Mouse (Mus musculus) embryonic facial prominence, embryonic 11.5 days (tissue): ENCODE results near the gene Dusp11. TPM values are rescaled to one million over a fixed set of nuclear protein-coding genes. Genes with fewer than 3 reads are reported as not detected.
"Not testable (repeated sequence)": the region's sequence is repeated elsewhere in the genome, so short reads cannot be mapped to it uniquely, and the experiment has no call there.

Source experiments
- ATAC-seq: fragments of 200-750 bp; cut with Nextera tagmentation; replicated peaks from 2 replicates; pipeline ENCODE4 v1.8.0; 2017; ENCODE audit warnings: low read depth; ENCODE audit not compliant: insufficient number of reproducible peaks, low FRiP score, low TSS enrichment
- DNase-seq: peaks from one replicate; pipeline ENCODE4 v3.0.0-alpha.2; 2015; ENCODE audit warnings: low spot score
- H3K27ac ChIP-seq: fragments of 300-500 bp; sonication (generic); replicated peaks from 2 replicates; pipeline ENCODE4 v1.5.1; 2014; ENCODE audit warnings: mild to moderate bottlenecking, low read depth, low read length, control low read depth
- H3K27me3 ChIP-seq: fragments of 300-500 bp; sonication (generic); 2 replicates; pipeline ENCODE4 v1.6.1; 2014; ENCODE audit warnings: mild to moderate bottlenecking, low read length, moderate library complexity, mixed read lengths; ENCODE audit not compliant: control insufficient read depth, insufficient read depth
- H3K36me3 ChIP-seq: fragments of 300-500 bp; sonication (generic); replicated peaks from 2 replicates; pipeline ENCODE4 v1.6.1; 2014; ENCODE audit warnings: low read depth, mild to moderate bottlenecking, low read length, moderate library complexity, mixed read lengths; ENCODE audit not compliant: control insufficient read depth, insufficient read depth
- H3K4me1 ChIP-seq: fragments of 300-500 bp; sonication (generic); 2 replicates; pipeline ENCODE4 v1.6.1; 2014; ENCODE audit warnings: low read length, mixed read lengths; ENCODE audit not compliant: control insufficient read depth, insufficient read depth
- H3K4me2 ChIP-seq: fragments of 300-500 bp; sonication (generic); 2 replicates; pipeline ENCODE4 v1.6.1; 2014; ENCODE audit warnings: low read depth, mild to moderate bottlenecking, control low read depth, low read length, moderate library complexity
- H3K4me3 ChIP-seq: fragments of 300-500 bp; sonication (generic); 2 replicates; pipeline ENCODE4 v1.5.1; 2014; ENCODE audit warnings: low read depth, low read length, control low read depth
- H3K9ac ChIP-seq: fragments of 300-500 bp; sonication (generic); replicated peaks from 2 replicates; pipeline ENCODE4 v1.6.1; 2014; ENCODE audit warnings: mild to moderate bottlenecking, control low read depth, low read length
- H3K9me3 ChIP-seq: fragments of 300-500 bp; sonication (generic); replicated peaks from 2 replicates; pipeline ENCODE4 v1.6.1; 2016; ENCODE audit warnings: mild to moderate bottlenecking, low read length, inconsistent platforms, mixed read lengths; ENCODE audit not compliant: control insufficient read depth
- WGBS: fragments of 180-500 bp; shearing (Covaris S2); extraction: QIAGEN DNeasy Blood & Tissue Kit; methylation state at CpG from one replicate; pipeline ENCODE4 v1.1.7; 2014; 5-methylcytosine and 5-hydroxymethylcytosine counted together
- polyA plus RNA-seq: library from polyadenylated mRNA; unstranded; fragments of >200 nt; fragmentation: Nextera tagmentation; extraction: Ambion mirVana; gene quantifications from 2 replicates; pipeline ENCODE4 v1.2.1, GENCODE M21; 2014

Gene Dusp11
- polyA plus RNA-seq, 1 experiment from 2014 or later: 43.7 TPM

DNA sequence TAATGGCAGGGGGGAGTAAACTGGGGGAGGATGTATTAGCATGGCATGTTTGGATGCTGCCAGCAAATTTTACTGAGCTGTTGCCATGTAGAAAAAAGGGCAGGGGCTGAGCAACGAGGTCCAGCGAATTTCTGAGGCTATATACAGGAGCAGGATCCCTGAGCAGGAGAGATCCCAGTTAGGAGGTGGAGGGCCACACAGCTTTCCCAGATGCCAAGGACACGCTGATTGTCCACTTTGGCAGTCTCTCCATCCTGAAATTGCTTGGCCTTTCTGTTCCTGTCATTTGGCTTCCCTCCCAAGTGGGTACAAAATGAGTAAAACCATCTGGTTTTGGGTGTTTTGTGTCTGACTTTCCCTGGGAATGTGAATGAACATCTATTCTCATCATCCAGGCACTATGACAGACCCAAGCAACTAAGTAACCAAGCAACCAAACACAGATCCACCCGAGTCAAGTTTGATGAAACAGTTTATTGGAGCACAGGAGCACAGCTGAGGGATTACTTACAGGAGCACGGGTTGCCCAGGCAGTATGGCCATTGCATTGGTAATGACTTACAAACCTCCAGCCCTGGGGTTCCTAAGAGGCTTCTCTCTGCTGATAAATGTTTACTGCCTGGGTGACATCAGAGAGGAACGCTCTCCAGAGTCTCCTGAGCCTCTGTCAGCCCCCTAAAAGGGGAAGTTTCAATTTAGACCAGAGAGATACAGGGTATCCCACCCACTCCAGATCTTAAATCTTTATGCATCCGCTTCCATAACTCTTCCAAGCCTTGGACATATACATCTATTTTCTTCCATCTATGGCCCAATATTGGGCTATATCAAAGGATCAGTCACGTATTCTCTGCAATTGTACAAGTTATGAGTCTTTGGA is 62.6 kb downstream of the Dusp11 start:
- H3K36me3 ChIP-seq, H3K9ac ChIP-seq, ATAC-seq, H3K4me3 ChIP-seq, H3K27ac ChIP-seq, DNase-seq, H3K27me3 ChIP-seq, H3K9me3 ChIP-seq, H3K4me1 ChIP-seq, H3K4me2 ChIP-seq: not testable (repeated sequence)
- 80% methylated on average over 7 of the region's 8 CpGs for WGBS

DNA sequence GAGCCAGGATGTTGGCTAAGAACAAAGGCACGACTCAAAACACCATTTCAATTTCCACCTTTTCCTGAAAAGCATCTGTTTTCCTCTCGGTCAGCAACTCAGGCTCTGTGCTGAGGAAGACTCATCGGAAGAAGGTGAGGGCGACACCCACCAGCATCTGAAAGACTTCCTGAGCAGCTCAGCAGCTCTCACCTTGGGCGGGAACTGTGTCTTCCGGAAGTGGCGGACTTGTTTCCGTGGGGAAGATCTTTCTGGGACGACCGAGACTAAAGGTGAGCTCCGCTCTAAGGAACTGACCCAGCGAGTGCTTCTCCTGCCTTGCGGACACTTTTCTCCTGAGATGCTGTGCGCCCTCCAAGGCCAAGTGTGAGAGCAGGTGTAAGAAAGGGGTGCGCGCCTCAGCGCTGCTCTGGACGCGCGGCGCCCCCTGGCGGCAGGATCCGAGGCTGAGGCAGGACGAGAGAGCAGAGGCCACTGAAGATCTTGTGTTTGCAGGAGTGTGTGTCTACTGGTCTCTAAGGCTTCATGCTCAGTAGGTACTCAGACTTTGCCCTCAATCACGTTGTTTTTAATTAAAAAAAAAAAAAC is 66.3 kb downstream of the Dusp11 start:
- not testable (repeated sequence) for ATAC-seq, H3K27me3 ChIP-seq, H3K4me3 ChIP-seq, H3K36me3 ChIP-seq, H3K4me1 ChIP-seq, H3K4me2 ChIP-seq, H3K27ac ChIP-seq, H3K9me3 ChIP-seq, H3K9ac ChIP-seq, DNase-seq
- 69% methylated on average over 25 of the region's 25 CpGs for WGBS

Other genes with a start within 250 kb of the Dusp11 start
- gene Nat8f7, start 248.5 kb downstream of the Dusp11 start, polyA plus RNA-seq: not detected in 2 replicates
- not detected in 2 replicates for gene Nat8f3, start 195.9 kb downstream of the Dusp11 start, polyA plus RNA-seq
- not detected in 2 replicates for gene Nat8f6, start 140.7 kb downstream of the Dusp11 start, polyA plus RNA-seq
- gene Nat8f5, start 140.7 kb downstream of the Dusp11 start, polyA plus RNA-seq: not detected in 2 replicates
- gene Nat8, start 129.6 kb downstream of the Dusp11 start, polyA plus RNA-seq: not detected in 2 replicates
- not detected in 2 replicates for gene Nat8f2, start 92.5 kb downstream of the Dusp11 start, polyA plus RNA-seq
- 4.0 and 4.1 TPM in 2 replicates for gene Nat8f4, start 56.8 kb downstream of the Dusp11 start, polyA plus RNA-seq
- 29.7 and 39.7 TPM in 2 replicates for gene Tprkb, start 49.8 kb downstream of the Dusp11 start, polyA plus RNA-seq
- 4.1 and 6.1 TPM in 2 replicates for gene Nat8f1, start 46.0 kb downstream of the Dusp11 start, polyA plus RNA-seq
- not detected in 2 replicates for gene Figla, start 54.5 kb upstream of the Dusp11 start, polyA plus RNA-seq
- 19.1 and 22.1 TPM in 2 replicates for gene Add2, start 67.0 kb upstream of the Dusp11 start, polyA plus RNA-seq
- 1.8 and 2.5 TPM in 2 replicates for gene Tgfa, start 233.6 kb upstream of the Dusp11 start, polyA plus RNA-seq